Mouse (Mus musculus): Measurements from ENCODE around the gene Rnf208.

DNA sequence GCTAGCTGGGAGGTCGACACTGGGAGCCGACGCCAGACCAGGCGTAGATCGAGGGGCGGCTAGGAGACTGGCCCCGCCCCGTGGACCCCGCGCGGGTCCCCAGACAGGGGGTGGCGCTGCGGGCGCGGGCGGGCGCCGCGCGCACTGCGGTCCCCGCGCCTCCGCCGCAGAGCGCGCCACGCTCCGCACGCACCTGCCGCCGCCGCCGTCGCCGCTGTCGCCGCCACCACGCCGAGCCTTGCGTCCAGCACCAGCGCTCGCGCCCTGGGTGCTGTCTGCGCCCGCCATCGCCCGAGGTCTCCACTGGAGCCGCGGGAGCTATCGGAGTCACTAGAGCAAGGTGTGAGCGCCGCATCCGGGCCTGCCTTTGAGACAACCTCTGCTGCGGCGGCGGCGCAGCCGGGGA is at the start of gene Rnf208, which contains the start of gene Cysrt1:
- no peak for TF ChIP-seq CTCF (IDR thresholded peaks at IDR 0.05; ENCODE audit: control insufficient read depth, insufficient read depth, insufficient replicate concordance, low read depth, low read length)
- TF ChIP-seq POLR2A (IDR thresholded peaks at IDR 0.05; ENCODE audit: control insufficient read depth, low read depth, low read length): no peak

All from testis, adult 2 months (tissue).